ENCODE assay signal across 14 mouse cellular contexts in genomic region chr13:101696827-101697226, GRCm38 (mm10).
DNase-seq lines count a peak whose midpoint lies in the region; ATAC-seq and TF ChIP-seq lines count a peak whose summit lies in the region.
"Had no signal": no experiment of that assay in that cellular context is flagged by ENCODE, and none has a peak within 500 bp of the region (broad histone marks: within the 10 kb centered on the region; RNA-seq: fewer than 3 reads in every experiment).

No protein-coding gene starts in this region.

- H3K4me2 ChIP-seq in CH12.LX (ENCODE audit: insufficient read depth, low read depth, poor library complexity, severe bottlenecking): peak overlapping the region; percentile 83
- no peak overlapping the region for H3K4me2 ChIP-seq in stomach, postnatal 0 days (replicated peaks; ENCODE audit: low read depth)
- H3K4me2 ChIP-seq: midbrain, embryonic 15.5 days had no signal

- H3K9ac ChIP-seq in CH12.LX (ENCODE audit: insufficient read depth, low read depth): no peak overlapping the region; the same call in 1 of the 2 replicates
- H3K9ac ChIP-seq in stomach, postnatal 0 days (ENCODE audit: low read length): no peak overlapping the region
- H3K9ac ChIP-seq: liver, postnatal 0 days; midbrain, embryonic 15.5 days had no signal

- no peaks in the 10 kb centered on the region for H3K9me3 ChIP-seq in CH12.LX (replicated peaks; ENCODE audit: low read length)
- no peaks in the 10 kb centered on the region for H3K9me3 ChIP-seq in stomach, postnatal 0 days (ENCODE audit: control insufficient read depth, low read length)
- H3K9me3 ChIP-seq: midbrain, embryonic 15.5 days had no signal

- no peak for ATAC-seq in stomach, postnatal 0 days (ENCODE audit: low FRiP score, low TSS enrichment)
- ATAC-seq: intestine, embryonic 16.5 days; liver, postnatal 0 days; midbrain, embryonic 15.5 days had no signal

- H3K27ac ChIP-seq in CH12.LX (ENCODE audit: insufficient read depth, low read depth): no peak overlapping the region
- H3K27ac ChIP-seq in stomach, postnatal 0 days (replicated peaks): peak overlapping the region; percentile 61
- H3K27ac ChIP-seq: midbrain, embryonic 15.5 days had no signal

- peak; percentile 25 to 29 for DNase-seq in lung, adult 18-20 months
- no peak for DNase-seq in lung, postnatal 25 days (ENCODE audit: low spot score)
- no peak for DNase-seq in CH12.LX (ENCODE audit: extremely low read depth)
- DNase-seq in kidney, adult 9 months: peak; percentile 67
- DNase-seq in stomach, postnatal 0 days (ENCODE audit: low spot score): peak; percentile 13
- no peak for DNase-seq in frontal cortex, postnatal 36 days (ENCODE audit: low spot score in 2 of 2)
- DNase-seq in adrenal gland, postnatal 36 days: no peak
- DNase-seq: adrenal gland, postnatal 25 days; cerebellum, adult 11-12 months; gastrocnemius, postnatal 36 days; heart, postnatal 14 days; liver, postnatal 0 days had no signal

- H3K36me3 ChIP-seq in CH12.LX (replicated peaks in 1 of 2; ENCODE audit: control insufficient read depth in 1 of 2, insufficient read depth in 1 of 2, low read length in 1 of 2): peaks cover 3 to 39% of the 10 kb centered on the region in 2 experiments
- peaks cover 19% of the 10 kb centered on the region for H3K36me3 ChIP-seq in stomach, postnatal 0 days (ENCODE audit: control insufficient read depth, insufficient read depth, low read length)
- H3K36me3 ChIP-seq: midbrain, embryonic 15.5 days had no signal

- 55% methylated on average over 7 of the region's 7 CpGs for WGBS in stomach, postnatal 0 days

- no peak for TF ChIP-seq CTCF in CH12.LX (conservative IDR thresholded peaks at IDR 0.05 in 1 of 2, IDR thresholded peaks at IDR 0.05 in 1 of 2; ENCODE audit: low read depth in 2 of 2, low read length in 2 of 2)
- TF ChIP-seq CTCF in stomach, postnatal 0 days (IDR thresholded peaks at IDR 0.05; ENCODE audit: low read depth): no peak

- in situ Hi-C loops in CH12.LX (cut with MboI; ENCODE audit: low pct_ligation_motif_present, low pct_unique_long_range_greater_than_20kb, low sequenced_read_pairs): no loop called here

- dilution Hi-C loops in CH12.LX (cut with MboI; ENCODE audit: extremely low pct_ligation_motif_present, extremely low pct_unique_long_range_greater_than_20kb, low sequenced_read_pairs): no loop called here

- H3K79me2 ChIP-seq in CH12.LX (replicated peaks; ENCODE audit: control insufficient read depth, extremely low read depth, insufficient read depth, poor library complexity, severe bottlenecking): no peaks in the 10 kb centered on the region; the same call in 1 of the 2 replicates

- no peak for TF ChIP-seq POLR2A in CH12.LX (IDR thresholded peaks at IDR 0.05; ENCODE audit: low read depth, low read length)

- no peak overlapping the region for H3K4me3 ChIP-seq in CH12.LX (replicated peaks in 1 of 3; ENCODE audit: low read depth in 2 of 3, low read length in 2 of 3, poor library complexity in 1 of 3)
- no peak overlapping the region for H3K4me3 ChIP-seq in stomach, postnatal 0 days (ENCODE audit: low read depth, low read length)
- H3K4me3 ChIP-seq: midbrain, embryonic 15.5 days had no signal

- no peak for TF ChIP-seq RAD21 in CH12.LX (IDR thresholded peaks at IDR 0.05; ENCODE audit: low read depth, low read length)

- no peak for TF ChIP-seq EP300 in CH12.LX (IDR thresholded peaks at IDR 0.05; ENCODE audit: low read length)
- no peak for TF ChIP-seq EP300 in stomach, postnatal 0 days (optimal IDR thresholded peaks at IDR 0.05)

- H3K27me3 ChIP-seq in CH12.LX (replicated peaks): no peaks in the 10 kb centered on the region
- no peaks in the 10 kb centered on the region for H3K27me3 ChIP-seq in stomach, postnatal 0 days (ENCODE audit: control insufficient read depth, insufficient read depth, low read length)
- H3K27me3 ChIP-seq: midbrain, embryonic 15.5 days had no signal

- H3K4me1 ChIP-seq in CH12.LX (ENCODE audit: control insufficient read depth in 1 of 2, insufficient read depth in 2 of 2): peaks cover 4 to 36% of the 10 kb centered on the region in 2 experiments; a peak in 3 of 4 replicates
- H3K4me1 ChIP-seq in stomach, postnatal 0 days (replicated peaks; ENCODE audit: control insufficient read depth, insufficient read depth): 0 out of 2 replicates have a peak, but pooled peaks cover 5% of the 10 kb centered on the region

TF ChIP-seq in CH12.LX, 34 proteins besides CTCF, POLR2A, EP300 and RAD21:
- 0 out of 2 replicates have a peak, but pooled peaks have one; percentile 2 for TF ChIP-seq CHD1 (IDR thresholded peaks at IDR 0.05; ENCODE audit: low read depth, low read length)
- peak; percentile 97 for TF ChIP-seq BHLHE40 (IDR thresholded peaks at IDR 0.05; ENCODE audit: low read depth, low read length)
- TF ChIP-seq ZNF384 (IDR thresholded peaks at IDR 0.05; ENCODE audit: low read depth, low read length): no peak
- TF ChIP-seq MYC (IDR thresholded peaks at IDR 0.05; ENCODE audit: low read depth, low read length): peak; percentile 69
- TF ChIP-seq USF2 (conservative IDR thresholded peaks at IDR 0.05; ENCODE audit: low read depth, low read length): peak; percentile 58
- TF ChIP-seq USF1 (IDR thresholded peaks at IDR 0.05; ENCODE audit: low read depth, low read length): peak; percentile 70
- no peak for TF ChIP-seq ZKSCAN1 (IDR thresholded peaks at IDR 0.05; ENCODE audit: borderline replicate concordance, low read depth, low read length)
- TF ChIP-seq MAX (IDR thresholded peaks at IDR 0.05; ENCODE audit: low read length): peak; percentile 85
- peak; percentile 23; the same call in 1 of the 2 replicates for TF ChIP-seq IRF4 (IDR thresholded peaks at IDR 0.05; ENCODE audit: low read depth, low read length)

Comparison
In these comparisons a context has a peak if more than half of its experiments do, and no peak if none do; other contexts are left out.
1. DNase-seq: peak in lung, adult 18-20 months (2 of 2), kidney, adult 9 months (single experiment) and stomach, postnatal 0 days (single experiment); none in lung, postnatal 25 days (single experiment), CH12.LX (single experiment), frontal cortex, postnatal 36 days (0 of 2) and adrenal gland, postnatal 36 days (0 of 2).